Mouse (Mus musculus) forebrain, embryonic 14.5 days (tissue): ENCODE data around the gene Khdrbs2. TPM values are rescaled to one million over a fixed set of nuclear protein-coding genes. Genes with fewer than 3 reads are reported as not detected.

ENCODE experiments used
- ATAC-seq: fragments of 200-750 bp; cut with Nextera tagmentation; 2 replicates; pipeline ENCODE4 v1.8.0; 2017; ENCODE audit warnings: mild to moderate bottlenecking, moderate library complexity
- DNase-seq: peaks from one replicate; pipeline ENCODE4 v3.0.0-alpha.2; 2015; ENCODE audit warnings: low spot score
- H3K27ac ChIP-seq: fragments of 300-500 bp; sonication (generic); 2 replicates; pipeline ENCODE4 v1.5.1; 2014; ENCODE audit warnings: low read depth, mild to moderate bottlenecking, control low read depth, low read length, moderate library complexity
- H3K27me3 ChIP-seq: fragments of 300-500 bp; sonication (generic); replicated peaks from 2 replicates; pipeline ENCODE4 v1.6.1; 2014; ENCODE audit warnings: low read length, control low read depth, mixed read lengths; ENCODE audit not compliant: control insufficient read depth, insufficient read depth
- H3K36me3 ChIP-seq: fragments of 300-500 bp; sonication (generic); 2 replicates; pipeline ENCODE4 v1.6.1; 2014; ENCODE audit warnings: low read length, control low read depth; ENCODE audit not compliant: control insufficient read depth, insufficient read depth
- H3K4me1 ChIP-seq: fragments of 300-500 bp; sonication (generic); 2 replicates; pipeline ENCODE4 v1.6.1; 2014; ENCODE audit warnings: antibody characterized with exemption, low read length, control low read depth; ENCODE audit not compliant: control insufficient read depth, insufficient read depth
- H3K4me2 ChIP-seq: fragments of 300-500 bp; sonication (generic); 2 replicates; pipeline ENCODE4 v1.6.1; 2014; ENCODE audit warnings: mild to moderate bottlenecking, control low read depth, low read length
- H3K4me3 ChIP-seq: fragments of 300-500 bp; sonication (generic); 2 replicates; pipeline ENCODE4 v1.5.1; 2014; ENCODE audit warnings: low read depth, low read length, control low read depth
- H3K9ac ChIP-seq: fragments of 300-500 bp; sonication (generic); 2 replicates; pipeline ENCODE4 v1.6.1; 2014; ENCODE audit warnings: mild to moderate bottlenecking, low read length, control low read depth, moderate library complexity
- H3K9me3 ChIP-seq: fragments of 300-500 bp; sonication (generic); replicated peaks from 2 replicates; pipeline ENCODE4 v1.6.1; 2016; ENCODE audit warnings: low read length, control low read depth, mixed read lengths; ENCODE audit not compliant: control insufficient read depth
- WGBS: fragments of 180-500 bp; shearing (Covaris S2); extraction: QIAGEN DNeasy Blood & Tissue Kit; methylation state at CpG from one replicate; pipeline ENCODE4 v1.1.7; 2014; 5-methylcytosine and 5-hydroxymethylcytosine counted together
- polyA plus RNA-seq: library from polyadenylated mRNA; unstranded; fragments of >200 nt; fragmentation: Nextera tagmentation; extraction: Ambion mirVana; gene quantifications from 2 replicates; pipeline ENCODE4 v1.2.1, GENCODE M21; 2014

Khdrbs2 gene
- polyA plus RNA-seq = 50.5 and 53.7 TPM in 2 replicates

- Histone ChIP-seq H3K4me3 (peak within 1 kb of the TSS; percentile 66), H3K9ac (peak within 1 kb of the TSS; percentile 80), H3K4me1 (peaks cover 6% of the 10 kb centered on the region; the same call in 1 of the 2 replicates), H3K27ac (peak within 1 kb of the TSS; percentile 61), H3K4me2 (peak within 1 kb of the TSS; percentile 81), H3K27me3 (no peaks in the 10 kb centered on the region), H3K36me3 (no peaks in the 10 kb centered on the region), H3K9me3 (no peaks in the 10 kb centered on the region)
- DNase-seq (peak; percentile 97), ATAC-seq (peak; percentile 100)
- under 1% methylated on average over 53 of the region's 53 CpGs for WGBS
Observed at GRCm38 (mm10) chr1:32172506-32173239, at the start of gene Khdrbs2. Gene Khdrbs2 (plus strand): TSS chr1:32172714.

DNA sequence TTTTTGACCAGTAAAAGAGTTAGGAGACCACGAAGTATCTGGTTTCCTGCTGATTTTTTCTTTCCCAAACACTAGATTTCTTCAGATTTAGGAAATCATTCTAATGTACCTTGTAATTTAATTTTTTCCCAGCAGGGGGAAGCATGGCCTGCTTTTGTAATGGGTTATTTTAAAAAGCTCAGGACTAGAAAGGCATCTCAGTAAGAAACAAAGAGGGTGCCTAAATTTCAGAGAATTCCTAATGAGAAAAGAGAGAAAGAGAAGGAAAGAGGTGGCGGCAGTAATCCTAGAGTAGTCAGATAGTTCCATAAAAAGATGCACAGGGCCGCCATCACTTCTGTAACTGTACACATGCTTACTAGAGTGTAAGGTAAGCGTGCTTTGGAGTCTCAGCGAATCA, 2.1 kb downstream of the Khdrbs2 start:
- WGBS = 50% methylated on average over 5 of the region's 5 CpGs
- H3K4me3 ChIP-seq = peak overlapping the region; percentile 66
- no peak for ATAC-seq

GRCm38 (mm10) chr1:32199664-32200260, 27.2 kb downstream of the Khdrbs2 start:
- Histone ChIP-seq H3K4me1 (no peaks in the 10 kb centered on the region), H3K36me3 (no peaks in the 10 kb centered on the region), H3K4me3 (no peak overlapping the region), H3K27me3 (no peaks in the 10 kb centered on the region), H3K9ac (no peak overlapping the region), H3K27ac (no peak overlapping the region), H3K4me2 (no peak overlapping the region), H3K9me3 (no peaks in the 10 kb centered on the region)
- WGBS = 82% methylated on average over 1 of the region's 1 CpGs
- DNase-seq = no peak
- ATAC-seq = no peak

More for the DNA sequence above, 2.1 kb downstream of the Khdrbs2 start:
- Histone ChIP-seq H3K4me2 (peak overlapping the region; percentile 81), H3K4me1 (peaks cover 6% of the 10 kb centered on the region; the same call in 1 of the 2 replicates), H3K9ac (peak overlapping the region; percentile 55), H3K27me3 (no peaks in the 10 kb centered on the region), H3K27ac (peak overlapping the region; percentile 52; the same call in 1 of the 2 replicates), H3K36me3 (no peaks in the 10 kb centered on the region), H3K9me3 (no peaks in the 10 kb centered on the region)
- peak; percentile 90 for DNase-seq

DNA sequence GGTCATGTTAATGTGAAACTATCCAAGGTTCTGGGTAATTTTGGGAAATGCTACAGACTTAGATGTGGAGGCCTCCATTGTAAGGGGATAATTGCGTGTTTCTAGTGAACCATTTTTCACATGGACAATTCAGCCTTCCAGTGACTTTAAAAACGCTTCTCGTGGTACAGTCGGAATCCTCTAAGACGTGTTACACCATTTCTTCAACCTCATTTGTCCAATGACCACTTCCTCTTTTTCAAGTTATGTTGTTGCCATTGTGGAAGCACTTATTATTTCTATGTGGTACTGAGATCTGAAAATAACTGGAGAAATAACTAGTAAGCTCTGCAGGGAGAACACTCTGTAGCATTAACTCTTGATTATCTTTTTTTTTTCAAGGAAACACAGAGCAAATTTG, 75.9 kb downstream of the Khdrbs2 start:
- no peaks in the 10 kb centered on the region for H3K36me3 ChIP-seq
- no peaks in the 10 kb centered on the region for H3K27me3 ChIP-seq
- no peaks in the 10 kb centered on the region for H3K9me3 ChIP-seq
- no peak overlapping the region for H3K9ac ChIP-seq
- H3K4me3 ChIP-seq = no peak overlapping the region
- ATAC-seq (no peak), DNase-seq (no peak)
- no peak overlapping the region for H3K27ac ChIP-seq
- no peaks in the 10 kb centered on the region for H3K4me1 ChIP-seq
- 92% methylated on average over 5 of the region's 5 CpGs for WGBS
- H3K4me2 ChIP-seq = no peak overlapping the region

DNA sequence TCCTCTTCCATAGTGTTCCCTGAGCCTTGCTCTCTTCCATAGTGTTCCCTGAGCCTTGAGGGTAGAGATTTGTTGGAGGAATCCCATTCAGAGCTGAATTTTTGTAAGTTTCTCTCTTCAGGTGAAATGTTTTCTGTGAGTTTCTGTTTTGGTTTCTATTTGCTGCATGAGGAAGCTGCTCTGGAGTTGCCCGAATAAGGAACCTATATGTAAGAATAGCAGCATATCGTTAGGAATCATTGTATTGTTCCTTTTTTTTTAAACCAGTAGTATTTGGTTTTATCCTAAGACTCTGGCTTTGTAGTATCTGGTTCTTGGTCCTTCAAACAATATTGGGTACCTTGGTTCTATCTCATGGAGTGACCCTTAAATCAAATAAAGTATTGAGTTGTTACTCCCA, 77.1 kb downstream of the Khdrbs2 start:
- Histone ChIP-seq H3K36me3 (no peaks in the 10 kb centered on the region), H3K9me3 (no peaks in the 10 kb centered on the region), H3K27ac (no peak overlapping the region), H3K4me2 (no peak overlapping the region), H3K4me1 (no peaks in the 10 kb centered on the region), H3K9ac (no peak overlapping the region), H3K4me3 (no peak overlapping the region), H3K27me3 (no peaks in the 10 kb centered on the region)
- ATAC-seq = no peak
- WGBS = 93% methylated on average over 2 of the region's 2 CpGs
- no peak for DNase-seq

DNA sequence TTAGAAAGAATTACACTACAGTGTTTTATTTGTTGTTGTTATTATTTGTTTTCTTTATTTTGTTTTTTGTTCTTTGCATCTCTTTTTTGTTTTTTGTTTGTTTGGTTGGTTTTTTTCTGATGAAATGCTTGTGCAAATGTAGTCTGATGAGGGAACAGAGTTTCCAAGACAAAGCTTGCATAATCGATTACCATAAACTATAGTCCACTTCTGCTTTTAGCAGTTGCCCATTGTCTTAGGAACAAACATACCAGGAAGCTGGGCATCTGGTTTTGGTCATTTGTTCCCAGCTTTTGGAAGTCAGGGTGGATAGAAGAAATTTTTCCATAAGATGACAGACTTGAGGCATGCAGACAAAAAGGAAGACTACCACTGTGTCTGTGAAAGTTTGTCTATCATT, 77.8 kb downstream of the Khdrbs2 start:
- ATAC-seq = no peak

DNA sequence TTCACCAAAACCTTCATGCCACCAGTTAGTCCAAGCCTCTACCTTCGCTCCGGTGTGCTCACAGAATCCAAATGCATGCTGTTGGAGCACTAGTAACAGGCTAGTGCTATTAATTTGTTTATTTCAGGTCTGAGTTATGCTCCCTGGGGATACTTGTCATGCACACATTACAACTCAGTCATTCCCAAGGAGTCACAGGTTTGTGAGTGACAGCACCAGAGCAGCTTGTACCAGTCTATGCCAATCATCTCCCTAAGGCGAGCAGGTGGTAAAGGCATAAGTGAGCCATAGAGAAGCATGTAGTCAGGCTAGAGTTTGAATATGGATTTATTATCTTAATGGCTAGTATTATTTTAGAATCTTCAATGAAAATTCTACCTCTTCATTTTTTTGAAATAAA, 86.4 kb downstream of the Khdrbs2 start:
- Histone ChIP-seq H3K27ac (no peak overlapping the region), H3K9ac (no peak overlapping the region), H3K9me3 (no peaks in the 10 kb centered on the region), H3K27me3 (no peaks in the 10 kb centered on the region), H3K36me3 (no peaks in the 10 kb centered on the region), H3K4me1 (no peaks in the 10 kb centered on the region), H3K4me2 (no peak overlapping the region), H3K4me3 (no peak overlapping the region)
- ATAC-seq (no peak; the same call in 1 of the 2 replicates), DNase-seq (peak; percentile 34)
- 87% methylated on average over 3 of the region's 3 CpGs for WGBS

More for the DNA sequence above, 77.8 kb downstream of the Khdrbs2 start:
- Histone ChIP-seq H3K27me3 (no peaks in the 10 kb centered on the region), H3K4me2 (no peak overlapping the region), H3K36me3 (no peaks in the 10 kb centered on the region), H3K4me1 (no peaks in the 10 kb centered on the region), H3K4me3 (no peak overlapping the region), H3K9ac (no peak overlapping the region), H3K27ac (no peak overlapping the region), H3K9me3 (no peaks in the 10 kb centered on the region)
- 92% methylated on average over 1 of the region's 1 CpGs for WGBS
- DNase-seq = no peak

DNA sequence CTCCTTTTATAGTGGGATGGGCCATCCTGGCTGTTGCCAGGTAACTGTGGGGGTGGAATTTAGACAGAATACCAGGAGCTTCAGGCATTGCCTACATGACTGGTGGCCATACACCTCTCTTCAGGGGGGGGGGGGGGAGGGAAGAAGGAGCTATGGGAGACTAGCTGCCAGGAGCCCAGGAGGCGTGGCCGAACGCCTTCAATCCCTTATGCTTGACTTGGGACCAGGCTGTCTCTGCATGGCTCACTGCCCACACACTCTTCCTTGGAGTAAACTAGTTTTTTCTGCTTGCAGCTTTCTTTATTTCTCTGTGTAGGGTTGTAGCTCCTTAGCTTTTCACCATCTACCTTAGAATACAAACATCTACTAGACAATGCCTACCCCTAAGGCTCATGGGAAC, 98.0 kb downstream of the Khdrbs2 start:
- H3K27ac ChIP-seq = no peak overlapping the region
- H3K4me3 ChIP-seq = no peak overlapping the region
- H3K9me3 ChIP-seq = no peaks in the 10 kb centered on the region
- WGBS = 59% methylated on average over 3 of the region's 3 CpGs
- DNase-seq (peak; percentile 4), ATAC-seq (no peak; the same call in 1 of the 2 replicates)
- H3K4me2 ChIP-seq = no peak overlapping the region
- H3K36me3 ChIP-seq = no peaks in the 10 kb centered on the region
- H3K4me1 ChIP-seq = no peaks in the 10 kb centered on the region
- H3K27me3 ChIP-seq = no peaks in the 10 kb centered on the region
- H3K9ac ChIP-seq = no peak overlapping the region

- no peak for ATAC-seq
- DNase-seq = no peak
- Histone ChIP-seq H3K27ac (no peak overlapping the region), H3K27me3 (no peaks in the 10 kb centered on the region), H3K9me3 (no peaks in the 10 kb centered on the region), H3K4me1 (no peaks in the 10 kb centered on the region), H3K9ac (no peak overlapping the region), H3K4me3 (no peak overlapping the region), H3K4me2 (no peak overlapping the region), H3K36me3 (no peaks in the 10 kb centered on the region)
- 84% methylated on average over 1 of the region's 1 CpGs for WGBS
Observed at GRCm38 (mm10) chr1:32294702-32295101, 122.2 kb downstream of the Khdrbs2 start.
